Mouse (Mus musculus) neural tube, embryonic 10.5 days (tissue): ENCODE data around the gene Napa.

Experiments
- DNase-seq: peaks from one replicate; pipeline ENCODE4 v3.0.0-alpha.2; 2017; ENCODE audit warnings: low spot score; ENCODE audit errors: extremely low spot score

Gene Napa

GRCm38 (mm10) chr7:16130956-16131634 is 32.8 kb downstream of the Napa start:
- no peak for DNase-seq

GRCm38 (mm10) chr7:16132161-16132581 is 33.9 kb downstream of the Napa start:
- no peak for DNase-seq

GRCm38 (mm10) chr7:16132926-16133325 is 34.7 kb downstream of the Napa start:
- DNase-seq: no peak

GRCm38 (mm10) chr7:16133691-16134090 is 35.4 kb downstream of the Napa start:
- DNase-seq: no peak

DNA sequence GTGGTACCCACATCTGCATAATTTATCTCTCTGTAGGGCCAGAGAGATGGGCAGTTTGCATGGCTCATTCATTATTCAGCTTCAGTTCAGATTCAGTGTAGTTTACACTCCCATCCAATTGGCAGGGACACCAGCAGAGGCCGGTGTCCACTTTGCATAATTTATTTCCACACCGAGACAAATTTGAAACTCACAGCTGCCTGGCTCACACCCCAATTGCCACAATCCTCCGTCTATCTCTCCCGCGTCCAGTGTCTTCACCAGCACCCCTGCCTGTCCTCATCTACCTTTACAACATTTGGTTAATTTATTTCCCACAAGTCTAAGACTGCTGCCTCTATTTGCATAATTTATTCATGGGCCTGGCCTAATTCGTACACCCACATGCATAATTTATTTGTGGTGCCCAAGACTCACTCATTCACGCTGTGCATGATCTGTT is 36.7 kb downstream of the Napa start:
- no peak for DNase-seq

- no peak for DNase-seq
Observed at GRCm38 (mm10) chr7:16146489-16147410, 48.5 kb downstream of the Napa start.

DNA sequence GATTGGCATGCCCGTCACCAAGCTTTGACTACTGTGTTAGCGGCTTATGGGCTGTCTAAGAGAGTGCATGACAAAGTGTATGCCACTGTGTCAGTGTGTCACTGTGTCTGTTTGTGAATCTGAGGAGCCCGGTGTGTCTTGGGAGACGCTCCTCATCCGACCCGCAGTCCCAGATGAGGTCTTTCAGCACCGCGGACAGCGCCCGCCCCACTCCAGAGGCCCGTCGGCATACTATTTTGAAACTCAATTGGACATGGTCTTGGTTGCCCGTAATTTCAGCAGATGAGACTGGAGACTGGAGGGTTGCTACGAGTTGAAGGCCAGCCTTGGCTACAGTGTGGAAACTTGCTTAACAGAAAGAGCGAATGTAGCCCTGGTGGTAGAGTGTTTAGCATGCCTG is 49.4 kb downstream of the Napa start:
- peak; percentile 77 for DNase-seq

DNA sequence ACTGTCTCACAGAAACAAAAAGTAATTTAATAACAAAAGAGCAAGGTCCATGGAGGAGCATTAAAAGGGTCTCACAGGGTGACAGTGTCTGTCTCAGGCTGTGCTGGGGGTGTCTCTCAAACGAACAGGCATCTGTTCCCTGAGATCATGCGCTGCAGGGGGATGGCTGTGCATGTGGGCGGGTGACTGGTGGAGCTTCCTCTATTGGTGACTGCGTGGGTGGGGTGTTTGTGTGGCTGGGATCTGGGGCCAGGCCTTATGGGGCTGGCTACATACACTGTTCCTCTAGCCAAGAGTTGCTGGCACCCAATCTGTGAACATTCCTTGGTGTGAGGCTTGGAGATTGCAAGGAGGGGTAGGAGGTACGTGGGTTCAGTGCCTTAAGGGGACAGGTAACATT is 51.0 kb downstream of the Napa start:
- DNase-seq: no peak

- no peak for DNase-seq
Observed at GRCm38 (mm10) chr7:16150191-16151145, 52.2 kb downstream of the Napa start.

DNA sequence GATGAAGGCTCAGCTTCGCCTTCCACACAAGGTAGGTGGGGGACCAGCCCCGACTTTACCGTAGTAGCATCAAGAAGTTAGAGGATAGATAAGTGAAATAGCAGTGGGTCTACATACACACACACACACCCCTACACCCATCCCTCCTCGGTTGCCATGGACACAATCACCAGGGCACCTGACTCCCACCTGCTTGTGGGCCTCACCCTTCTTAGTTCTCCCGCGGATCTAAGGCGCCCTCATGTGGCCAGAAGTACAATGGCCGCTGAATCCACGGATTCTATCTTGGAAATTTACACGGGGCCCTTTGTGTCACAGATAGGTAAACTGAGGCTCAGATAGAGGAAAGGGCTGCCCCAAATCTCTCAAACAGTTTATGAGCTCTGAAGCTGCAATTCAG is 55.3 kb downstream of the Napa start:
- DNase-seq: peak; percentile 66

DNA sequence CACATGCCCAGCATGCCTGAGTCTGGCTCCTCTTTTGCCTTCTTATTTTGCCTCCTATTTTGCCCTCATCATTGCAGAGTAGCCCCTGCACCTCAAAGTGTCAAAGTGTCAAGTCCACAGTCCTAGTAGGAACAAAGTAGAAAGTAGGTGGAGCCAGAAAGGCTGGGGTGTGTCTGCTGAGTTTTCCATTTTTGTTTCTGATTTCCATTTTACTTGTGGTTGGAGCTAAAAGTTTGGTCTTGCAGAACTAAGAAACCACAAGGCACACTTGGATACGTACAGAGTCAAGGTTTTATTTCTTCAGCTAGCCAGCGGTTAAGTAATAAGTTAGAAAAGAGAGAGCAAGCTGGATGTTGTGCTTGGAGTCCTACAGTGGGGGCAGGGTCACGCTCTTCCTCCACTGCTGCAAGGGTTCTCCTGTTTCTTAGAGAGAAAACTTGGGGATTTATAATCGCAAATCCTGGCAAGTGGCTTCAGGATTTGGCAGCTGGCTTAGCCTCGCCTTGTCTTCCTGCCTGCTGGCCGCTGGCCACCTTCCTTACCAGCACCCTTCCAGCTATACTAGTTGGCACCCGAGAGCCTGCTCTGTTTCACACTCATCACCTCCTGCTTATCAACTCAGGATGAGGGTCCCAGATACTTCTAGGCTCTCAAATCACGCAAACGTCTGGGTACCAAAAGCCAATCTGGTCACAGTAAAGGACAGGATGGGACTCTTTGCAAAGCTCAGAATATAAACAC is 57.0 kb downstream of the Napa start:
- DNase-seq: no peak

DNA sequence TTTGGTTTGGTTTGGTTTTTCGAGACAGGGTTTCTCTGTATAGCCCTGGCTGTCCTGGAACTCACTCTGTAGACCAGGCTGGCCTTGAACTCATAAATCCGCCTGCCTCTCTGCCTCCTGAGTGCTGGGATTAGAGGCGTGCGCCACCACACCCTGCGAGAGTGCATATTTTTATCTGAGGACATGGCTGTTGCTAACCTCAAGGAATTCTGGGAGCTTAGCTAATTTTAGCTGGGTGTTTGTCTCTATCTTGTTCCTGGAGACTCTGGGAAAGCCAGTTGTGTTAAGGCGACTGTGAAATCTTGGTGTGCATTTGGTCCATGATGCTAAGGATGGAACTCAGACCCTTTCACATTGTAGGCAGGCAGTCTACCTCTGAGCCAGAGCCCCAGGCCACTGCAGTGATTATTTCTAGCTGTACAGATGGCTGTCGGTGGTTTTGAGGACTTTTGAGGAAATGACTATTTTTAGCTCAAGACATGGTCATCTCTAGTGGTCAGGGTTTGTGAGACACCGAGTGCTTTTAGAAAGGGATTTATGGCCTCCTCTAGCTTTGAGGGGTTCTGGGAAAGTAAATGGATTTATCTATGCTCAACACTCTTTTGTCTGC is 58.0 kb downstream of the Napa start:
- DNase-seq: no peak

DNA sequence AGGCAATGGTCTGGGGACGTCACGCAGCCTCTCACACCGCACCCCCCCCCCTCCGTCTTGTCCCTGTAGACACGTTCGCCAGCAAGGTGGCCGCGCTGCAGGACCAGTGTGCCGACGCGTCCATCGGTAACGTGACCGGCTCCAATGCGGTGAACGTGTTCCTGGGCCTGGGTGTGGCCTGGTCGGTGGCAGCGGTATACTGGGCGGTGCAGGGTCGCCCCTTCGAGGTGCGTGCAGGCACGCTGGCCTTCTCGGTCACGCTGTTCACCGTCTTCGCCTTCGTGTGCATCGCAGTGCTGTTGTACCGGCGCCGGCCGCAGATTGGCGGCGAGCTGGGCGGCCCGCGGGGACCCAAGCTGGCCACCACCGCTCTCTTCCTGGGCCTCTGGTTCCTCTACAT is 60.5 kb downstream of the Napa start:
- DNase-seq: no peak

DNA sequence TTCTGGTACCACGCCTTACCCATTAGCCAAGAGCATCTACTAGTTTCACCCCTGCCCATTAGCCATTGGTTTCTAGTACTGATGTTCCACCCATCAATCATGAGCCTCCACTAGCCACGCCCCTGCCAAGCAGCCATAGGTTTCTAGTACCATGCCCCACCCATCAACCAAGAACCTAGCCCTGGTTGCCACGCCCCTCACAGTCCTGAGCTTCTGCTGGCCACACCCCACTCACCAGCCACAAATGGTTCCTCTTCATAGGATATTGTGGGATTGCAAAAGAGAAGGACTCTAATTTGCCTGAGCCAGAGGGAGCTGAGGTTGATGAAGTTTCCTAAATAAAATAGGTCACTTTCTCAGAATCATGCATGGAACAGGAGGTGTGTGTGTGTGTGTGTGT is 62.4 kb downstream of the Napa start:
- DNase-seq: no peak

- no peak for DNase-seq
Observed at GRCm38 (mm10) chr7:16161302-16161701, 63.0 kb downstream of the Napa start.

DNA sequence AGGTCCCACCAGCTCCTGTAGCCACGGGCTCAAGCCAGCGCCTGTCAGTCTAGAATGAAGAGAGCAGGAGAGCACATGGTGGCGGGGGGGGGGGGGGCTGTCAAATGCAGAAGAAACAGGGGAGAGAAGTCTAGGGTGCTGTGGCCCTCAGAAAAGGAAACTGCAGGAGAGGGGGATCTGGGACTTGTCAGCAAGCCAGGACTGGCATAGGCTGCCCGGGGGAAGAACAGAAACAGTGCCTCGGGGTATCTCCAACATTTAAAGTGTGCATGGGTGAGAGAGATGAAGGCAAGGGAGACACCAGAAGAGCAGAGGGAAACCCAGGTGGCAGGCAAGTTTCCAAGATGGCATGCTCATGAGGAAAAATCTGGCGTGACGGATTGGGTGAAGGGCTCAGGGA is 63.8 kb downstream of the Napa start:
- DNase-seq: no peak
